Mouse (Mus musculus): ENCODE results near the gene Ptpn7.

The Ptpn7 gene

DNA sequence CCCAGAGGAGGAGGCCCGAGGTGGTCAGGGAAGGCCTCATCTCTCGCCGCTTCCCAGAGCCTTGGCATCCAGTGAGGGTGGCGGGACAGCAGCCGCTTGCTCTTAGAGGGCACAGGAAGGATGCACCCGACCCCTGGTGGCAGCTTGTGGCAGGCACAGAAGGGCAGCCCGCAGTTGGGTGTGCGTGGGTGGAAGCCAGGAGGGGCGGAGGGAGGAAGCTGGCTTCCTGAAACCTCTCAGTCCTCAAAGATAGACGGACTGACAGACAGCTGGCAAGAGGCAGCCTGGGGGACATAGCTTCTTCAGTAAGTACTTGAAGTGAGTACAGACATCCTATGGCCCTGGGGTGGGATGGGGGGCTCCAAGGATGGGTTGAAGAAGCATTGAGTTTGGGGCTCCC lies at the start of gene Ptpn7:
Gene Ptpn7 (plus strand): TSS at position 228 of the 400 bp plus-strand sequence.
- 34% methylated on average over 10 of the region's 10 CpGs for WGBS

DNA sequence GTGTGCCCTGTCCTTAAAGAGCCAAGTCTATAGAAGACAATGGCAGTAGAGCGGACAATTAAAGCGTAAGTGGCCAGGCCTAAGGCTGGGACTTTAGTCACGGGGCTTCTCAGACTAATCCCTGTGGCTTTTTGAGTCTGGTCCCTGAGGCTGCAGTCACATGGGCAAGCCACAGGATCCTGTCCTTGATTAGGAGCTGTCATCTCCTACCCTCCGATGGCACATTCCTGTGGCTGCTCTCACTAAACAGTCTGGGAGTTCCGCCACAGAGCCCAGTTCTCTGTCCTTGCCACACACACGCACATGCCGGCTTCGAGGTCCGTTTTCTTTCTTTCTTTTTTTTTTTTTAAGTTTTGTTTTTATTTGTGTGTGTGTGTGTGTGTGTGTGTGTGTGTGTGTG lies 49.0 kb upstream of the Ptpn7 start:
- 82% methylated on average over 9 of the region's 9 CpGs for WGBS

DNA sequence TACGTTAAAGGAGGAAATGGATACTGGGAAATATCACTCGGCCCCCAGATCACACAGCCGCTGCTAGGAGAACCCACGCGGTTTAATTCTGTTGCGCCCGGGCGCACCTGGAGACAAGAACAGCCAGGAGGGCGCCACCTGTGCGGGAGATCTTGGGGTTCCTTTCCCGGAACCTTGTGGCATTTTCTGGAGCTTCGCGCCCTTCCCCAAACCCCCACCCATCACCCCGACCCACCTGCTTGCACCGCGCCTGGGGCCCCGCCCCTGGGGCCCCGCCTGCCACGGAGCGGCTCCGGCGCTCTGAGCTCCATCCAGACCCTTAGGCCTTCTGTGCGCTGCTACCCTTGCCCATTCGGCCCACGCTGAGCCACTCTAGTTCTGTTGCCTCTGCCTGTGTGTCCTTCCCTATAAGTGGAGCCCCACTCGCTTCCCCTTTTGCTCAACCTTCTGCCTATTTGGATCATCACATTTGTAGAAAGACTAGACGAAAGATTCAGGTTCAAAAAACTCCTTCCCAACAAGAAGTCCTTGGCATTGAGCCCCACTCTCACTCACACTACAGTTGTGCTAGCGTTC lies 47.1 kb upstream of the Ptpn7 start:
- WGBS, result 16% methylated on average over 28 of the region's 28 CpGs

DNA sequence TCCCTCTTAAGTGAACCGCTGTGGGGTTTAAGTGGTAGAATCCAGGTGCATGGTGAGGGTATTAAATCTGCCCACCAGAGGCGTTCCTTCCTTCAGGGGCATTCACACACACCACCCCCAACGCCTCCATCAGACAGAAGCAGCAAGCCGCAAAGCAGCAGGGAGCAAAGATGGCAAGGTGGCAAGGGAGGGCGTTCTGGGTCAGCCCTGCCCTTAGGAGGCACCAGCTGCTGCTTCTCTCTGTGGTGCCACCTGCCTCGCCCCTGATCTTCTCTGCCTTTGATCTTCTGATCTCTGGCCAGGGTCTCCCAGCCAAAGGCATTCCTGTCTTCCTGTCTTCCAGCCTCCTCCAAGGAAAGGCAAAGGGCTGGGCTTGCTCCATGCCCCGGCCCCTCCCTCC lies 46.5 kb upstream of the Ptpn7 start:
- WGBS, result 64% methylated on average over 7 of the region's 7 CpGs

DNA sequence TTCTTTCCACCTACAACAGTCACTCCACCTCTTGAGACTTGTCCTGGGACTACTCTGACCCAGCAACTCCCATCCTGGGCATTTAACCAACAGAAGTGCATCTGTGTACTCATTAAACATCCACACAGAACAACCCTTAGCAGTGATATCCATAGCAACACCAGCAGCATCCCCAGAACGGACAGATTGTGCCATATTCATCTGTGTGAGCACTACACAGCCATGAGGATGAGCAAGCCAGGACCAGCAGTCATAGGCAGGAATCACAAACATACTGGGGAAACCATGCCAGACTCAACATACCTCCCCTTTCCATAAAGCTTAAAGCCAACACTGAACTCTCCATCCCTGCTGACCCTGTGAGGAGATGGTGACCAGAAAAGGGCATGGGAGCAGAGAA lies 45.1 kb upstream of the Ptpn7 start:
- WGBS, result 35% methylated on average over 1 of the region's 1 CpGs

DNA sequence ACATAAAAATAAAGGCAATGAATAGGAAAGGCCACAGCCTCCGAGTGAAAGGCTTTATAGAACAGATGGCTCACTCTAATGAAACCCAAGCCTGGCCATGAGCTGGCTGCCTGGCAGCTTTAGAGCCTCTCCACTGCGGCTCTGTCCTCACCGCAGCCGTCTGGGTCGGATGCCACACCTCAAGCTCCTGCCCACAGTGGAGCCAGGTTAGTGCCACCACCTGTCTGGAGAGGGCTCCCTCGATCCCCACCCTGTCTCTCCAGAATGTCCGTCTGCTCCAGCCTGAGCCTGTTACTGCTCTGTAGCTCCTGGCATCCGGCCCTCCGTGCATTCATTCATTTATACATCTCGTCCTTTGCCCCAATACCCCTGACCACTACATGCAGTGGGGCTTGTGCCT lies 42.9 kb upstream of the Ptpn7 start:
- WGBS, result 61% methylated on average over 10 of the region's 10 CpGs

DNA sequence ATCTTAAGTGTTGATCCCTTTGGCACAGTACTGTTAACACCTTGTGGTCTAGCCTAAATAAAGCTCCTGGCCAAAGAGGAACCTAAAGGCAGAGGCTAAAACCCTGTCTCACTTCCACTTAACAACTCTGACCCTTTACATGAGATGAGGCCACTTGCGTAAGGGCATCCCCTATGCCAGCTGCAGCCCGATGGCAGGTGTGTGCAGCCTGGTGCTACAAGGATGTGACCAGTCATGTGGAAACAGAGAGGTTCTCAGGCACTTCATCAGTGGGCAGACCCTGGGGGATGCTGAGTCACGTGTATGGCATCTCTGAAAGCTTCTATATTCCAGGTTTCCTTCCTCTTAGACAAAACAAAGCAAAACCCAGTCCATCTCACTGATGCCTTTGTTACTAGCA lies 41.6 kb upstream of the Ptpn7 start:
- WGBS, result 69% methylated on average over 3 of the region's 3 CpGs

DNA sequence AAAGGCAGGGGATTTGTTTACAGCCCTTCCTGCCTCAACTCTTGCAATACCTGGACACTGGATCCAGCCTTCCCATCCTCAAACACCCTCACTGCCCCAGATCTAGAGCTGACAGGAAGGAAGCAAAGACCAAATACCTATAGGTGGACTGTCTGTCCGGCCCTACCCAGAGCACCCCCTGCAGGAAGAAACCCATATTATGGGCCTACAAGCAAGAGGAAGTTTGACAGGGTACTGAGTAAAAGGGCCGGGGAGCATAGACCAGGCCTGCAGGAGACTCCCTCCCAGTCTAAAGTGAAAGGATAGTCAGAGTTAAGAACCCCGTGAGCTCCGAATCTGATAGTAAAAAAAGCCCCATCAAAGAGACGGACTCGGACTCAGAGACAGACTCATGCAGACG lies 37.8 kb upstream of the Ptpn7 start:
- WGBS, result 85% methylated on average over 7 of the region's 7 CpGs

DNA sequence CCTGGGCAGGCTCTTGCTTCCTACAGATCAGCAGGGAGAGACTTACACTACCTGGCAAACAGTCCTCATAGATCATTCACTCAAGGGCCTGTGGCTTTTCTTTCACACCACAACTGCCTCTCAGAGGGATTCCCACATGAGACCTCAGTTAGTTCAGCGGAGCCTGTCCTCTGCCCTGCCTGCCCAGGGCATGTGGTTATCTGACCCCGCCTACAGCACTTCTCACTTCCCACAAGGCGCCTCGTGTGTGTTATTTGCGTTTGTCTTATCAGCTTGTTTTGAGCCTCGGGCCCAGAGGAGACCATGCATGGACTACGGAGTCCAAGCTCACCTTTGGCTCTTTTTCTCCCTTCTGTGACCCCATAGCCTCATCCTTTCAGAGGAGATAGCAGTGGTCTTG lies 37.3 kb upstream of the Ptpn7 start:
- WGBS, result 74% methylated on average over 7 of the region's 7 CpGs

DNA sequence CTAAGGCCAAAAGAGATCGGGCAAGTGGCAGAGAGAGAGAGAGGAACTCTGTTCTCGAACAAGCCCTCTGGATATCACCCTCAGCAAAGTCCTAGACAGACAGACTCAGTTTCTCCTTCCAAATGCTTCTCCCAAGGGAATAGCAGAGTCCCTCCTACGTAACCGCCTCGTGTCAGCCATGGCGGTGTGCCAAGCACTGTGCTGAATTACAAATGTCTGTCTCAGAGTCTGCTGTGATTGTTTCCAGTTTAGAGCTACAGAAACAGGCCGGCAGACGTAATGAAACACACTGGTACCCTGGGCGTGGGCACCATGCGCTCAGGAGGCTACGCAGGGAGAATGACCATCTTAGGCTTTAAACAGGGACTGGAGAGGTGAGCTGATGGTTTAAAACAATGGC lies 36.2 kb upstream of the Ptpn7 start:
- 54% methylated on average over 11 of the region's 11 CpGs for WGBS

DNA sequence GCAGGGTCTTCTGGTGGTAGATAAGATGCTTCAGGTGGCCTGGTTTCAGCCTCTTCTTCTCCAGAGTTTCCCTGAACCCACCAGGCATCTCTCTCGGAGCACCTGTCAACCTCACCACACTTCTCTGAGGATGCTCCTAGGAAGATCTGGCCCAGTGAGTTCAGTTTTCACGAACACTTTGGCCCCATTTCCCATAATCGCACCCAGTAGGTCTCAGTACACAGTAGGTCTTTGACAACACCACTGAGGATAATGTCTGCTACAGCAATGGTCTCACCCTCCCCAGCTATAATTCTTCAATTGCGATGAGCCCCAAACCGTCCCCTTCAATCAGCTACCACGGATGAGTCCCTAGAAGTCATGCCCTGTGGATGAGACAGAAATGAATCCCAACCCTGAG lies 35.1 kb upstream of the Ptpn7 start:
- 97% methylated on average over 6 of the region's 6 CpGs for WGBS

DNA sequence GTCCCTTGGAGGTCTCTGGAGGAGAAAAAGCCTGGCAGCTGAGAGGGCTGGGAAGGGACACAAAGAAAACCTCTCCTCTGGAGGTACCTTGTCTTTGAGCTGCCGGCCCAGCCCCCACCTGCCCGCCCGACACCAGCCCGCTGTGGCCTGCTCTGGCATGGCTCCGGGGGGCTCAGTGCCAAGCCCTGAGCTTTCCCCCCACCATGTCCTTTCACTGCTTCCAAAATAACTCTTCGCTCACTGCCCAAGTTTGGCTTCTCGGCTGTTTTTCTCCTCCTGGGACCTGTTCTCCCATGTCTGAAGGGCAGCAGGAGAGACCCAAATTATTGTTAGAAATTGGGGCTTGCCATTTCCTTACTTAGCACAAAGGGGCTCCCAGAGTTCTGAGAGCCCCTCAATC lies 34.1 kb upstream of the Ptpn7 start:
- WGBS, result 72% methylated on average over 7 of the region's 7 CpGs

DNA sequence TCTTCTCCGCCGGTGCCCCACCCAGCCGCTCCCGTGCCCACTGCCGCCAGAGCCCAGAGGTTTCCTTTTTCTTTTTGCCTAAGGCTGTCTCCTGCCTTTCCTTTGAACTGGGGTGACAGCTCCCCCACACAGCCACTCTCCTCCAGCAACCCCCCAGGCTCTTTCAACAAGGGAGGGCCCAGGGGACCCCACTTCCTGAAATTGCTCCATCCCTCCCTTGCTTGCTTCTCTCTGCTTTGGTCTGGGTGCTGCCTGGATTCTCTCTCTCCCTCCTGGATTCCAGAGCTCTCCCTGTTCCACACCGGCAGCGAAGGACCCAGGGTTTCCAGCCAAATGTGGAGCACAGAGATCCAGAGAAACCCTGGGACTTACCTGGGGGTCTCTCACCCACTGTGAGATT lies 32.1 kb upstream of the Ptpn7 start:
- WGBS, result 27% methylated on average over 7 of the region's 7 CpGs

DNA sequence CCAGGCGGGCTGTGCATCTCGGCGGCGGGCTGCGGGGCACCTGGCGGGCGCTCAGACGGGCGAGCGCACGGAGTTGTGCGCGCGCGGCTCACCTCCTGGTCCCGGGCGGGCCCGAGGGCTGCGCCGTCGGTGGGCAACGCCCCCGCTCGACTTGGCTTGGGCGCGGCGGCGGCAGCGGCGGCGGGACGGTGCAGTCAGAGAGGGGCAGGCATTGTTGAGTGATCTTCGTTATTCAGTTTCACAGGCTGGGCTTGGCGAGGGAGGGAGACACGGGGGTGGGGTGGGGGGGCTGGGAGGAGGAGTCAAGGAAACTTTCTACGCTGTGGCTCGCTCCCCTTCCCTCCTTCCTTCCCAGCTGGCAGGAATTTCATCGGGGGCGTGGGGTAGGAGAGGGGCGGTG lies 27.4 kb upstream of the Ptpn7 start, which contains the start of gene Lgr6:
Gene Lgr6 (minus strand): TSS at position 153 of the 400 bp plus-strand sequence.
- 1% methylated on average over 40 of the region's 40 CpGs for WGBS

DNA sequence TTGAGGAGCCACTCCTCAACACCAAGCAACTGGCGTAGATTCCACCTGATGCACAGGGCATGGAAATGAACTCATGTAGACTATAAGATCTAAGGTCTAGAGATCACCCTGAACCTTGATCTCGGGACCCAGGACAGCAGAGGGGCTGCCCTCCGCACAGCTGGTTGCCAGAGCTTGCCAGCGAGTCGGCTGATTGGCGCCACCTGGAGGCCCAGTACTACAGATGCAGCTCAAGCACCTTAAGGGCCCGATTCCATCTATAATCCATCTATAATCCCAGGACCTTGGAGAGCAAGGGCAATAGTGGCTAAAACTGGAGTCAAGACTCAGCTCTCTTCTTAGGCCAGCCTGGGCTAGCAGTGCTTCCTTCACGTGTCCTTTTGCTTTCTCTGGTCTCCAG lies 26.5 kb upstream of the Ptpn7 start:
- WGBS, result 6% methylated on average over 8 of the region's 8 CpGs

DNA sequence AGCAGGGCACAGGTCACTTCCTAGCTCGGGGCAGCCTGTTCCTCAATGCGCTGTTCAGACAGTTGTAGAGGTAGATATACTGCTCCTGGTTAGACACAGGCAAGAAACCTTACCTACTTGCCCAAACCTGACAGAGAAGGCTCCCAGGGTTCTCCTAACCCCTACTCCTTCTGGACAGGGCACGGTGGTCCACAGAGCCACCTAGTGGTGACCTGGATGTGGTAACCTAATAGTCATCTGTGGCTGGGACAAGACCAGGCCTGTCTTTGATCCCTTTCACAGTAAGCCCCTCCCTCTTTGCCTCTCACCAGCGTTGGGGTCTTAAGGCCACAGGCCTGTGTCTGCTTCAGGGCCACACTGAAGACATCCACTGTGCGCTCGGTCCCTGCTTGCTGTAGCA lies 23.9 kb upstream of the Ptpn7 start:
- WGBS, result 63% methylated on average over 6 of the region's 6 CpGs

DNA sequence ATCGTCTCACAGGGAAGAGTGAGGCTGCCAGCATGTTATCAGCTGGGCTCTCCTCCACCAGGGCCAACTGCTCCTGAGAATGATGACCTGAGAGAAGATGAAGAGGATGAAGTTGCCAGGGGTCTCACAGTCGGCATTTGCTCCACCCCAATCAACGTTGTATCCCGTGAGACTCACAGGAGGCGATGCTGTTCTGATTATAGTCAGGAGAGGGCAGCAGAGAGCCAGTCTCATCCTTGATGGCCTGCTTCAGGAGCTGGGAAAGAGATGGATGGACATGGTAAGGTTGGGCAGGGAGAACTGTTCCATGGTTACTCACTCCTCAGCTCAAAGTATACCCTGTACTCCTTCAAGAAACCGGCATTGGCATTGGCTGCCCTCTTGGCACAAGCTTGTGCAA lies 22.4 kb upstream of the Ptpn7 start:
- WGBS, result 21% methylated on average over 6 of the region's 6 CpGs

DNA sequence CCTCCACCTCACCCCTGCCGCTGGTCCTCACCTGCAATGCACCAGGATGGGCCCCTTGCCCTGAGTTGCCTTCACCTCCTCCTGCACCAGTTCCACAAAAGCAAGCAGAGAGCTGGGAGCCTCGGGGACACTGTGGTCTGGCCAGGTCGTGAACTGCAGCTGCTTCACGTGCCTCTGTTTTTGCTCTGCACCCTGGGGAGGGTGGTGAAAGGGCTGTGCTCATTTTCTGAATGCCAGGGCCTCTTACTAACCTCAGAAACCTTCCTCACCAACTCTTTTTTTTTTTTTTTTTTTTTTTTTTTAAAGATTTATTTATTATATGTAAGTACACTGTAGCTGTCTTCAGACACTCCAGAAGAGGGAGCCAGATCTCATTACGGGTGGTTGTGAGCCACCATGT lies 21.2 kb upstream of the Ptpn7 start:
- WGBS, result 77% methylated on average over 5 of the region's 5 CpGs

DNA sequence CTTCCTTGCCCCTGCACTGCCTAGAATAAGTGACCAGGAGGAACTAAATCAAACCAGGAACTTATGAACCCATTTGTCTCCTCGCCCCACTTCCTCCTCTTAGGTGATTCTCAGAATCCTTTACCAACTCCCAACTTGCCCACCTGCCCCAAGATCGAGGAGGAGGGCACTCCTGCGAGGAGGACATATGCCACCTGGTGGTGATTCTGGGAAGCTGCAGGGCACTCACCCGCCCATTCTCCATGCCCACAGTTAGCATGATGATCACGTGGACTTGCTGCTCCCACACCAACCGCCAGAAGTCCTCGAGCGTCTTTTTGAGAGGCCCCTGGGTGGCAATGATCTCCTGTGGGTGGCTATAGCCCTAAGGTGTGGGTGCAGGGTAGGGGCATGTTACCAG lies 19.8 kb upstream of the Ptpn7 start:
- 12% methylated on average over 8 of the region's 8 CpGs for WGBS

DNA sequence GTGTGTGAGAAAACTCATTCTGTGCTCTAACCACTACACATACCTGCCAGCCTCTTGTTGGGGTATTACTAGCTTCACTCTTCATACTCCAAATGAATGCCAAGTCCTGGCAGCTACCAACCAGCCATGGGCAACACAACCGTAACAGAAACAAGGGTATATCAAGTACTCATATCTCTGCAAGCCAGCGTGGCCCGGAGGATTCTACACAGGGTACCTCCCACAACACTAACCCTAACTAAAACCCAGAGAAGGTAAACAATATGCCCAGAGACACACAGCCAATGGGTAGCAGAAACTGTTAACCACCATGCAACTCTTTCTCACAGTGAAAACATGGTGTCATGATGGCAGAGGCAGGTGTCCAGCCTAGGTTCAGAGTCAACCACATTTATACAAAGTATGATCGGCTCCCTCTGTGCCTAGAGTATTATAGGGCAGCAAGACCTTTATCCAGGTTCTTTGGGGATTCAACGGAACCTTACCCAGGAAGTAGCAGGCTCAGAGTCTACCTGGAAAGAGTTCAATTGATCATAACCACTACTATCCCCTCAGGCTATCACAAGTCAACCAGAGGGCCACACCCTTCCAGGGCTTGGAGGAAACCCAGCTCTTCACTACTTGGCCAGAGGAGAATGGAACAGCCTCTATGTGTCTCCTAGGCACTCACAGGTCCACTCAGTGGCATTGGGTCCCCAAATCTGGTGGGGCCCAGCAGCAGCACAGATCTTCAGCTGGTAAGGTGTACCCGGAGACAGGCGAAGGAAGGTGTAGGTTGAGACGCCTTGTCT lies 7.7 kb upstream of the Ptpn7 start:
- WGBS, result 96% methylated on average over 8 of the region's 8 CpGs

DNA sequence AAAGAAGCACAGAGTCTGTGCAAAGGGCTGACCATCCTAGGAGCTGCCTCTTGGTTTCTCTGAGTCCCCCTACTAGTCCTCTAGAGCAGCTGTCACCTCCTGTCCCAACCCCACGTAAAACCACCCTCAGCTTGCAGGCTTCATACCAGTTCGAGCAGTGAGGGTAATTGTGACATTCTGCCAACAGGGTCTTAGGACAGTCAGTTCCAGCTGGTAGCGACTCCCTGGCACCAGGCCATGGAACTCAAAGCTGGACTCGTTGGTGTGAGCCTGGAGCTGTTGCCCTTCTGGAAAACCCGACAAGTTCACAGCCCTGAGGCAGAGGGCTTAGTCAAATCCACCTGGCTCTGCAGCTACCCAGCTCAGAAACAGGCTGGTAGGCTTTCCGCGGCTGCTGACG lies 6.5 kb upstream of the Ptpn7 start:
- 41% methylated on average over 8 of the region's 8 CpGs for whole genome bisulfite sequencing

DNA sequence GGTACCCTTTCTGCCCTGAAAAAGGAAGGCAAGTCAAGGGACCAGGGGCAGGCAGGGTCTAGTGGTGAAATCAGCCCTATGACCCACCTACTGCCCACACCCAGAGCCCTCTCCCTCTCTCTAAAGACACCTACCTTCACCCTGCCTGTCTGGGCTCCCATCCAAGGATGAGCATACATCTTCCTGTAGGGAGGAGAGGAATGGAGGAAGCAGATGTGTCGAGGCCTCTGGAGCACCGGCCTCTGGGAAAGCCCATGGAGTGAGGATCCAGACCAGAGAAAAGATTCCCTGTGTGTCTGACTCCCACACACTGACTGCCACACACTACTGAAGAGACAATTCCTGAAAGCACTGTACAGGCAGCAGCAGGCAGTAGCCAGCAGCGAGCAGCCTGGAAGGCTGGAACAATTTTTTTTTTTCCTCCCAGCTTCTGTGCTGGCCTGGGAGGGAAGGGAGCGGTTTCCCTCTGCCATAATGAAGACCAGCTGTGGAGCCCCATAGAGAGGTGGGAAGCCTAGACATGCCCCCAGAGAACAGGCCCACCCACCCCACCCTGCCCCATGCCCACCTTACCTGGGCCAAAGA lies 6.0 kb upstream of the Ptpn7 start:
- WGBS, result 29% methylated on average over 4 of the region's 4 CpGs

DNA sequence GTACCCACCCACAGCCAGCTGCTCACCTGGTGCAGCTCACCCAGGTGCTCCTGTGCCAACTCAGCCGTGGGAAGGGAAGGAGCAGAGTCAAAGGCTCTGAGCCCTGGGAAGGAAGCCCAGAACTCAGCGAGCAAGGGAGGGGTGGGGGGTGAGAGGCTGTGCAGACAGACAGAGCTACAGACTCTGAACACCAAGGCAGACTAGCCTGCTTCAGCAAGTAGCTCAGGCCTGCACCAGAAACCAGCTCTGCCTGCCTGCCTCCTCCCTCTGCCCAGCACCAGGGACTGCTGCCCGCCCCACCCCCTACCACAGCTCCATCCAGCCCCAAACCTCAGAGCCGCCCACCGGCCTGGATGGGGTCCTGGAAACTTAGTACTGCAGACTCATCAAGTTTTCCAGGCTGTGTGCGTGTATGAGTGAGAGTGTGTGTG lies 4.5 kb upstream of the Ptpn7 start:
- WGBS, result 38% methylated on average over 6 of the region's 6 CpGs
